Mouse (Mus musculus): ENCODE data around the gene Gas7. TPM values are rescaled to one million over a fixed set of nuclear protein-coding genes. Genes with fewer than 3 reads are reported as not detected.

The Gas7 gene
- polyA plus RNA-seq, 1 experiment from 2014 or later: 2.7 TPM

DNA sequence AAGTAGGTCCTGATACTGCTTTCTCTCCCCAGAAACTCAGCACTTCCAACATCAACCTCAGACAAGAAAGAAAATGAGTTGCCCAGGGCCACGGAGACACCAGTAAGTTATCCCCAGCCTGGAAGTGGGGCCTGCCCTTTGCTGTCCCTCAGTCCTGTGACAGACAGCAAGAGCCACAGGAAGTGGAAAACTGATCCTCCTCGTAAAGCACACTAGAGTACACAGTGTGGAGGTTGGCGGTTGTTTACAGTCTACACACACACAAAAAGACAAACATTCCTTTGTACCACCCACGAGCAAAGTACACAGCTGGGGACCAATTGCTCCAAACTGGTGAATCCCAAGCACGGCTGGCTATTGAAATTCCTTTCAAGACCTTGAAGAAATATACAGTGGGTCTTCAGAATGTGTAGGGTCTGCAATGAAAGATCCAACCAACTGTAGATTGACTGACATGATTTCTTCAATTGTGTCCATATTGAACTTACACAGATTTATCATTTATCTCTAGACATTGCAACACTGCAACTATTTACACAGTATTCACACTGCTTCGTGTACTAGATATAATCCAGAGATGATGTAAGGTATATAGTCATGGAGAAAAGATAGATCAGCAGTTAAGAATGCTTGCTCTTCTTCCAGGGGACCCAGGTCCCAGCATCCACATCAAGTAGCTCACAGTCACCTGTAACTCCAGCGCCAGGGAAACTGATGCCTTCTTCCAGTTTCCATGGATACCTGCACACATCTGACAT lies 267.3 kb downstream of the Gas7 start:
- Histone ChIP-seq H3K4me2 (ENCODE audit: low read depth, severe bottlenecking) (no peak overlapping the region), H3K4me3 (ENCODE audit: low read depth, low read length) (no peak overlapping the region), H3K4me1 (ENCODE audit: control insufficient read depth, insufficient read depth, low read length) (no peaks in the 10 kb centered on the region), H3K36me3 (ENCODE audit: control insufficient read depth, insufficient read depth, low read length) (no peaks in the 10 kb centered on the region), H3K9ac (ENCODE audit: low read length) (no peak overlapping the region), H3K9me3 (ENCODE audit: control insufficient read depth, low read length) (no peaks in the 10 kb centered on the region), H3K27ac (replicated peaks; ENCODE audit: low read depth, low read length) (no peak overlapping the region), H3K27me3 (ENCODE audit: control insufficient read depth, insufficient read depth, low read length) (no peaks in the 10 kb centered on the region)
- ATAC-seq (ENCODE audit: insufficient number of reproducible peaks, low FRiP score, low TSS enrichment, low read depth) (no peak), DNase-seq (ENCODE audit: low spot score) (no peak)
- 63% methylated on average over 7 of the region's 7 CpGs for WGBS

- Histone ChIP-seq H3K27ac (replicated peaks; ENCODE audit: low read depth, low read length) (no peak overlapping the region), H3K4me1 (ENCODE audit: control insufficient read depth, insufficient read depth, low read length) (no peaks in the 10 kb centered on the region), H3K36me3 (ENCODE audit: control insufficient read depth, insufficient read depth, low read length) (no peaks in the 10 kb centered on the region), H3K4me3 (ENCODE audit: low read depth, low read length) (no peak overlapping the region), H3K9ac (ENCODE audit: low read length) (no peak overlapping the region), H3K27me3 (ENCODE audit: control insufficient read depth, insufficient read depth, low read length) (no peaks in the 10 kb centered on the region), H3K9me3 (ENCODE audit: control insufficient read depth, low read length) (no peaks in the 10 kb centered on the region), H3K4me2 (ENCODE audit: low read depth, severe bottlenecking) (no peak overlapping the region)
- WGBS: 73% methylated on average over 8 of the region's 8 CpGs
- DNase-seq (ENCODE audit: low spot score): no peak
- no peak for ATAC-seq (ENCODE audit: insufficient number of reproducible peaks, low FRiP score, low TSS enrichment, low read depth)
Observed at GRCm38 (mm10) chr11:67723231-67724013, 268.2 kb downstream of the Gas7 start.

DNA sequence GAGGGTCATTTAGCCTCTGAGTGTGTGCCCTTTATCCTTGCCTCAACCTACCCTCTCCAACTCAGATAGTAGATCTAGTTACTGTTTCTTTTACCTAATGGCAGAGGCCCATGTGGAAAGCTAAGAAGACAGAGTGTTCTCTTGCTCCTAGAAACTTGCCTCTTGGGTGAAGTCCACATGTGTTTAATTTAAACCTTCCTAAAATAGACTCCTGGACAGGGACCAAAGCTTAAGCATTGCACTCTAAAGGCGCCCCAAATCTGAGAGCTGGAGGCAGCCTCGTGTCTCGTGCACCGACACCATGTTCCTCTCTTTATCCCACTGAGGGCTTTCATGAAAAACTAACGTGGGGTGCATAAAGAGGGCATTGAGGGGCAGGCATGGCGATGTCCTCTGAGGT lies 271.9 kb downstream of the Gas7 start:
- H3K27ac ChIP-seq (replicated peaks; ENCODE audit: low read depth, low read length): no peak overlapping the region
- WGBS: 83% methylated on average over 6 of the region's 6 CpGs
- no peak for DNase-seq (ENCODE audit: low spot score)
- no peak overlapping the region for H3K4me2 ChIP-seq (ENCODE audit: low read depth, severe bottlenecking)
- H3K36me3 ChIP-seq (ENCODE audit: control insufficient read depth, insufficient read depth, low read length): no peaks in the 10 kb centered on the region
- no peak overlapping the region for H3K4me3 ChIP-seq (ENCODE audit: low read depth, low read length)
- ATAC-seq (ENCODE audit: insufficient number of reproducible peaks, low FRiP score, low TSS enrichment, low read depth): no peak
- no peaks in the 10 kb centered on the region for H3K4me1 ChIP-seq (ENCODE audit: control insufficient read depth, insufficient read depth, low read length)
- no peak overlapping the region for H3K9ac ChIP-seq (ENCODE audit: low read length)
- H3K27me3 ChIP-seq (ENCODE audit: control insufficient read depth, insufficient read depth, low read length): no peaks in the 10 kb centered on the region
- H3K9me3 ChIP-seq (ENCODE audit: control insufficient read depth, low read length): no peaks in the 10 kb centered on the region

- no peaks in the 10 kb centered on the region for H3K27me3 ChIP-seq (ENCODE audit: control insufficient read depth, insufficient read depth, low read length)
- H3K4me3 ChIP-seq (ENCODE audit: low read depth, low read length): no peak overlapping the region
- H3K9ac ChIP-seq (ENCODE audit: low read length): no peak overlapping the region
- H3K9me3 ChIP-seq (ENCODE audit: control insufficient read depth, low read length): no peaks in the 10 kb centered on the region
- DNase-seq (ENCODE audit: low spot score) (no peak), ATAC-seq (ENCODE audit: insufficient number of reproducible peaks, low FRiP score, low TSS enrichment, low read depth) (no peak)
- H3K36me3 ChIP-seq (ENCODE audit: control insufficient read depth, insufficient read depth, low read length): no peaks in the 10 kb centered on the region
- no peak overlapping the region for H3K27ac ChIP-seq (replicated peaks; ENCODE audit: low read depth, low read length)
- no peak overlapping the region for H3K4me2 ChIP-seq (ENCODE audit: low read depth, severe bottlenecking)
- H3K4me1 ChIP-seq (ENCODE audit: control insufficient read depth, insufficient read depth, low read length): no peaks in the 10 kb centered on the region
Observed at GRCm38 (mm10) chr11:67728726-67729125, 273.5 kb downstream of the Gas7 start.

- WGBS: 94% methylated on average over 2 of the region's 2 CpGs
- Histone ChIP-seq H3K27me3 (ENCODE audit: control insufficient read depth, insufficient read depth, low read length) (no peaks in the 10 kb centered on the region), H3K36me3 (ENCODE audit: control insufficient read depth, insufficient read depth, low read length) (no peaks in the 10 kb centered on the region), H3K4me1 (ENCODE audit: control insufficient read depth, insufficient read depth, low read length) (no peaks in the 10 kb centered on the region), H3K9me3 (ENCODE audit: control insufficient read depth, low read length) (no peaks in the 10 kb centered on the region), H3K9ac (ENCODE audit: low read length) (no peak overlapping the region), H3K4me2 (ENCODE audit: low read depth, severe bottlenecking) (no peak overlapping the region), H3K27ac (replicated peaks; ENCODE audit: low read depth, low read length) (no peak overlapping the region), H3K4me3 (ENCODE audit: low read depth, low read length) (no peak overlapping the region)
- ATAC-seq (ENCODE audit: insufficient number of reproducible peaks, low FRiP score, low TSS enrichment, low read depth) (no peak), DNase-seq (ENCODE audit: low spot score) (no peak)
Observed at GRCm38 (mm10) chr11:67731056-67731455, 275.8 kb downstream of the Gas7 start.

- H3K9me3 ChIP-seq (ENCODE audit: control insufficient read depth, low read length): no peaks in the 10 kb centered on the region
- H3K36me3 ChIP-seq (ENCODE audit: control insufficient read depth, insufficient read depth, low read length): no peaks in the 10 kb centered on the region
- H3K4me2 ChIP-seq (ENCODE audit: low read depth, severe bottlenecking): no peak overlapping the region
- no peak overlapping the region for H3K4me3 ChIP-seq (ENCODE audit: low read depth, low read length)
- ATAC-seq (ENCODE audit: insufficient number of reproducible peaks, low FRiP score, low TSS enrichment, low read depth) (no peak), DNase-seq (ENCODE audit: low spot score) (no peak)
- H3K27me3 ChIP-seq (ENCODE audit: control insufficient read depth, insufficient read depth, low read length): no peaks in the 10 kb centered on the region
- 59% methylated on average over 1 of the region's 1 CpGs for WGBS
- H3K9ac ChIP-seq (ENCODE audit: low read length): no peak overlapping the region
- H3K27ac ChIP-seq (replicated peaks; ENCODE audit: low read depth, low read length): no peak overlapping the region
- no peaks in the 10 kb centered on the region for H3K4me1 ChIP-seq (ENCODE audit: control insufficient read depth, insufficient read depth, low read length)
Observed at GRCm38 (mm10) chr11:67733726-67734125, 278.5 kb downstream of the Gas7 start.

DNA sequence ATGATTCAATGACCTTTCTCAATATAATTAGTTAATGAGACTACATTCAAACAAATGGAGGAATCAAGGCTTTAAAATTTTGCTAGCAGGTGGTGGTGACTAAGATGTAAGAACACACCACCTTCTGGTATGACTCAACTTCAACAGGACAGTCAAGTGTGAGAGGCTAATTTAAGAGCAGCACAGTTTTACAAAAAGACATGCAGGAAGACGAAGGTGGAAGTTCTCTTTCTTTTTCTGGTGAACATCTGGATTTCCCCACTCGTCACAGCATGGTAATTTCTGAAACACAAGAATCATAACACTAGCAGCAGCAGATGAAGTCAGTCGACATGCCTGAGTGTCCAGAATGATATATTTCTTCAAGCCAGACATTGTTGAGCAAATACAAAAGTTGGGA lies 279.4 kb downstream of the Gas7 start:
- Histone ChIP-seq H3K27ac (replicated peaks; ENCODE audit: low read depth, low read length) (no peak overlapping the region), H3K36me3 (ENCODE audit: control insufficient read depth, insufficient read depth, low read length) (no peaks in the 10 kb centered on the region), H3K9me3 (ENCODE audit: control insufficient read depth, low read length) (no peaks in the 10 kb centered on the region), H3K4me2 (ENCODE audit: low read depth, severe bottlenecking) (no peak overlapping the region), H3K4me3 (ENCODE audit: low read depth, low read length) (no peak overlapping the region), H3K9ac (ENCODE audit: low read length) (no peak overlapping the region), H3K4me1 (ENCODE audit: control insufficient read depth, insufficient read depth, low read length) (no peaks in the 10 kb centered on the region), H3K27me3 (ENCODE audit: control insufficient read depth, insufficient read depth, low read length) (no peaks in the 10 kb centered on the region)
- ATAC-seq (ENCODE audit: insufficient number of reproducible peaks, low FRiP score, low TSS enrichment, low read depth): no peak
- 77% methylated on average over 3 of the region's 3 CpGs for WGBS
- no peak for DNase-seq (ENCODE audit: low spot score)

DNA sequence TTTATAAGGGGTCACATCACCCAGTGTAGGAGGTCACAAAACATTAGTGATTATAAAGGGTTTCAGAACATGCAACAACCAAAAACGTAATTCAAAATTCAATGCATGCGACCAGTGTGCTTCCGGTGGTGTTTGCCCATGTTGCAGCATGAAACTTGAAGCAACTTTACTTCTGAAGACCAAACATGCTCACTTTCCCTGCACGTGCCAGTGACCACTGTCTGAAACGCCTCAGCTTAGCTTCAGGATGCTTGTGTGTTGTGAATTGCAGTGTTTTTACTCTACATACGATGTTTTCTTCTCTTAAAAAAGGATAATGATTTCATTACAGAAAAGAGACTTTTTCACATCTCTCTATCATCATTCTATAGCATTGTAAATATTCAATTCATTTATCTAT lies 283.1 kb downstream of the Gas7 start:
- Histone ChIP-seq H3K36me3 (ENCODE audit: control insufficient read depth, insufficient read depth, low read length) (no peaks in the 10 kb centered on the region), H3K9me3 (ENCODE audit: control insufficient read depth, low read length) (no peaks in the 10 kb centered on the region), H3K4me2 (ENCODE audit: low read depth, severe bottlenecking) (no peak overlapping the region), H3K9ac (ENCODE audit: low read length) (no peak overlapping the region), H3K27ac (replicated peaks; ENCODE audit: low read depth, low read length) (no peak overlapping the region), H3K4me1 (ENCODE audit: control insufficient read depth, insufficient read depth, low read length) (no peaks in the 10 kb centered on the region), H3K4me3 (ENCODE audit: low read depth, low read length) (no peak overlapping the region), H3K27me3 (ENCODE audit: control insufficient read depth, insufficient read depth, low read length) (no peaks in the 10 kb centered on the region)
- ATAC-seq (ENCODE audit: insufficient number of reproducible peaks, low FRiP score, low TSS enrichment, low read depth): no peak
- 81% methylated on average over 6 of the region's 6 CpGs for WGBS
- DNase-seq (ENCODE audit: low spot score): no peak
